Mouse (Mus musculus) left cerebral cortex, adult 9 months (tissue): ENCODE results near the gene Timeless.
"Not testable (repeated sequence)": the region's sequence is repeated elsewhere in the genome, so short reads cannot be mapped to it uniquely, and the experiment has no call there.

Experiments
- DNase-seq, 2 experiments: peaks; one replicate each; pipeline ENCODE4 v3.0.0; 2022; ENCODE audit warnings: low spot score in 2 of 2

Gene Timeless

GRCm38 (mm10) chr10:128212871-128213323 lies 19.0 kb upstream of the Timeless start:
- DNase-seq, result peak in 1 of 2 experiments; percentile 64

GRCm38 (mm10) chr10:128214112-128214511 lies 17.8 kb upstream of the Timeless start:
- not testable (repeated sequence) for DNase-seq

- no peak for DNase-seq
Measured at GRCm38 (mm10) chr10:128214981-128215380, 16.9 kb upstream of the Timeless start.

- no peak for DNase-seq
Measured at GRCm38 (mm10) chr10:128218387-128219117, 13.3 kb upstream of the Timeless start.

GRCm38 (mm10) chr10:128221533-128222286 lies 10.2 kb upstream of the Timeless start:
- DNase-seq, result no peak

GRCm38 (mm10) chr10:128225064-128225463 lies 6.8 kb upstream of the Timeless start:
- no peak for DNase-seq

- DNase-seq, result no peak
Measured at GRCm38 (mm10) chr10:128225538-128225937, 6.3 kb upstream of the Timeless start, which contains the start of gene Mip. TSS of gene Mip (plus strand) at chr10:128225838.

GRCm38 (mm10) chr10:128227592-128227991 lies 4.3 kb upstream of the Timeless start:
- DNase-seq, result no peak

GRCm38 (mm10) chr10:128228009-128228408 lies 3.9 kb upstream of the Timeless start:
- no peak for DNase-seq

GRCm38 (mm10) chr10:128230582-128230981 lies 1.3 kb upstream of the Timeless start:
- DNase-seq, result no peak

GRCm38 (mm10) chr10:128231146-128231545 lies 719 bp upstream of the Timeless start:
- DNase-seq, result no peak

GRCm38 (mm10) chr10:128232420-128232985 lies 638 bp downstream of the Timeless start:
- peak in 1 of 2 experiments; percentile 77 for DNase-seq

GRCm38 (mm10) chr10:128236321-128236720 lies 4.5 kb downstream of the Timeless start:
- DNase-seq, result no peak

- DNase-seq, result peak in 1 of 2 experiments; percentile 35
Measured at GRCm38 (mm10) chr10:128237807-128238480, 6.1 kb downstream of the Timeless start.

- no peak for DNase-seq
Measured at GRCm38 (mm10) chr10:128239140-128239539, 7.3 kb downstream of the Timeless start.

GRCm38 (mm10) chr10:128240131-128240530 lies 8.3 kb downstream of the Timeless start:
- no peak for DNase-seq

- no peak for DNase-seq
Measured at GRCm38 (mm10) chr10:128243252-128243651, 11.4 kb downstream of the Timeless start.

GRCm38 (mm10) chr10:128244121-128244520 lies 12.3 kb downstream of the Timeless start:
- no peak for DNase-seq

- no peak for DNase-seq
Measured at GRCm38 (mm10) chr10:128247020-128247732, 15.3 kb downstream of the Timeless start.

- DNase-seq, result no peak
Measured at GRCm38 (mm10) chr10:128250565-128250964, 18.7 kb downstream of the Timeless start.

- DNase-seq, result no peak
Measured at GRCm38 (mm10) chr10:128253677-128254255, 21.9 kb downstream of the Timeless start, which contains the start of gene Apon. TSS of gene Apon (plus strand) at chr10:128254096.
